Mouse (Mus musculus) neural tube, embryonic 13.5 days (tissue): ENCODE measurements around the gene Irf3. TPM values are rescaled to one million over a fixed set of nuclear protein-coding genes. Genes with fewer than 3 reads are reported as not detected.

ENCODE experiments used
- ATAC-seq: fragments of 200-750 bp; cut with Nextera tagmentation; 2 replicates; pipeline ENCODE4 v1.8.0; 2017; ENCODE audit warnings: low read depth, mild to moderate bottlenecking, moderate TSS enrichment, moderate library complexity
- H3K27ac ChIP-seq: fragments of 300-500 bp; sonication (generic); replicated peaks from 2 replicates; pipeline ENCODE4 v1.5.1; 2015; ENCODE audit warnings: moderate library complexity, mild to moderate bottlenecking, inconsistent platforms
- H3K27me3 ChIP-seq: fragments of 300-500 bp; sonication (generic); 2 replicates; pipeline ENCODE4 v1.6.1; 2015; ENCODE audit warnings: mild to moderate bottlenecking, inconsistent platforms
- H3K36me3 ChIP-seq: fragments of 300-500 bp; sonication (generic); 2 replicates; pipeline ENCODE4 v1.6.1; 2015; ENCODE audit warnings: mild to moderate bottlenecking, inconsistent platforms
- H3K4me1 ChIP-seq: fragments of 300-500 bp; sonication (generic); replicated peaks from 2 replicates; pipeline ENCODE4 v1.6.1; 2015; ENCODE audit warnings: inconsistent platforms
- H3K4me2 ChIP-seq: fragments of 300-500 bp; sonication (generic); 2 replicates; pipeline ENCODE4 v1.6.1; 2015; ENCODE audit warnings: inconsistent platforms, mild to moderate bottlenecking, moderate library complexity
- H3K4me3 ChIP-seq: fragments of 300-500 bp; sonication (generic); 2 replicates; pipeline ENCODE4 v1.5.1; 2015; ENCODE audit warnings: mild to moderate bottlenecking, inconsistent platforms
- H3K9ac ChIP-seq: fragments of 300-500 bp; sonication (generic); 2 replicates; pipeline ENCODE4 v1.6.1; 2015; ENCODE audit warnings: moderate library complexity, mild to moderate bottlenecking, inconsistent platforms
- H3K9me3 ChIP-seq: fragments of 300-500 bp; sonication (generic); 2 replicates; pipeline ENCODE4 v1.6.1; 2016; ENCODE audit warnings: inconsistent platforms
- WGBS: fragments of 180-500 bp; shearing (Covaris S2); methylation state at CpG from one replicate; pipeline ENCODE4 v1.1.7; 2015; 5-methylcytosine and 5-hydroxymethylcytosine counted together
- polyA plus RNA-seq: library from polyadenylated mRNA; unstranded; fragments of >200 nt; fragmentation: Nextera tagmentation; extraction: Ambion mirVana; gene quantifications from 2 replicates; pipeline ENCODE4 v1.2.1, GENCODE M21; 2015

The Irf3 gene
- polyA plus RNA-seq, 1 experiment from 2014 or later: 67.3 TPM

GRCm38 (mm10) chr7:44999753-45000152 is 2.3 kb downstream of the Irf3 start:
- no peak overlapping the region for H3K4me3 ChIP-seq
- H3K27ac ChIP-seq: no peak overlapping the region
- H3K4me1 ChIP-seq: peaks cover 36% of the 10 kb centered on the region
- WGBS: 81% methylated on average over 11 of the region's 11 CpGs
- H3K36me3 ChIP-seq: peaks cover 50% of the 10 kb centered on the region
- no peak overlapping the region for H3K9ac ChIP-seq
- peak overlapping the region; percentile 79 for H3K4me2 ChIP-seq
- H3K9me3 ChIP-seq: no peaks in the 10 kb centered on the region
- ATAC-seq: no peak
- H3K27me3 ChIP-seq: no peaks in the 10 kb centered on the region

GRCm38 (mm10) chr7:45000539-45001114 is 3.2 kb downstream of the Irf3 start:
- ATAC-seq: no peak
- 84% methylated on average over 21 of the region's 21 CpGs for WGBS

GRCm38 (mm10) chr7:45002440-45002839 is 5.0 kb downstream of the Irf3 start:
- no peaks in the 10 kb centered on the region for H3K27me3 ChIP-seq
- no peaks in the 10 kb centered on the region for H3K9me3 ChIP-seq
- H3K9ac ChIP-seq: no peak overlapping the region
- H3K4me1 ChIP-seq: peaks cover 23% of the 10 kb centered on the region
- no peak overlapping the region for H3K4me2 ChIP-seq
- no peak overlapping the region for H3K27ac ChIP-seq
- peaks cover 77% of the 10 kb centered on the region for H3K36me3 ChIP-seq
- no peak overlapping the region for H3K4me3 ChIP-seq
- ATAC-seq: no peak
- WGBS: 93% methylated on average over 7 of the region's 7 CpGs

More at GRCm38 (mm10) chr7:45000539-45001114, 3.2 kb downstream of the Irf3 start:
- Histone ChIP-seq H3K4me3 (no peak overlapping the region), H3K9ac (0 out of 2 replicates have a peak overlapping the region, but pooled peaks have one; percentile 12), H3K27ac (no peak overlapping the region), H3K36me3 (peaks cover 59% of the 10 kb centered on the region), H3K4me1 (peaks cover 36% of the 10 kb centered on the region), H3K9me3 (no peaks in the 10 kb centered on the region), H3K4me2 (no peak overlapping the region), H3K27me3 (no peaks in the 10 kb centered on the region)

- Histone ChIP-seq H3K36me3 (peaks cover 98% of the 10 kb centered on the region), H3K27me3 (no peaks in the 10 kb centered on the region), H3K27ac (no peak overlapping the region), H3K9me3 (no peaks in the 10 kb centered on the region), H3K4me3 (no peak overlapping the region), H3K4me2 (no peak overlapping the region), H3K9ac (0 out of 2 replicates have a peak overlapping the region, but pooled peaks have one; percentile 8), H3K4me1 (peaks cover 6% of the 10 kb centered on the region)
- no peak for ATAC-seq
- WGBS: 58% methylated on average over 3 of the region's 3 CpGs
Measured at GRCm38 (mm10) chr7:45004546-45004945, 7.1 kb downstream of the Irf3 start.

- Histone ChIP-seq H3K27ac (no peak overlapping the region), H3K36me3 (peaks cover 99% of the 10 kb centered on the region), H3K4me1 (no peaks in the 10 kb centered on the region; the same call in 1 of the 2 replicates), H3K9me3 (no peaks in the 10 kb centered on the region), H3K4me3 (no peak overlapping the region), H3K9ac (no peak overlapping the region), H3K27me3 (no peaks in the 10 kb centered on the region), H3K4me2 (no peak overlapping the region)
- no peak for ATAC-seq
- WGBS: 95% methylated on average over 6 of the region's 6 CpGs
Measured at GRCm38 (mm10) chr7:45005321-45005992, 8.0 kb downstream of the Irf3 start.

- H3K4me2 ChIP-seq: no peak overlapping the region
- H3K9ac ChIP-seq: no peak overlapping the region
- no peak for ATAC-seq
- 95% methylated on average over 12 of the region's 12 CpGs for WGBS
- H3K27ac ChIP-seq: no peak overlapping the region
- no peaks in the 10 kb centered on the region for H3K9me3 ChIP-seq
- H3K4me3 ChIP-seq: no peak overlapping the region
- no peaks in the 10 kb centered on the region for H3K4me1 ChIP-seq
- peaks cover 98% of the 10 kb centered on the region for H3K36me3 ChIP-seq
- no peaks in the 10 kb centered on the region for H3K27me3 ChIP-seq
Measured at GRCm38 (mm10) chr7:45006503-45006902, 9.1 kb downstream of the Irf3 start.

GRCm38 (mm10) chr7:45007141-45007540 is 9.7 kb downstream of the Irf3 start:
- no peak overlapping the region for H3K4me3 ChIP-seq
- H3K4me1 ChIP-seq: no peaks in the 10 kb centered on the region
- no peak overlapping the region for H3K4me2 ChIP-seq
- H3K27me3 ChIP-seq: no peaks in the 10 kb centered on the region
- no peak for ATAC-seq
- no peaks in the 10 kb centered on the region for H3K9me3 ChIP-seq
- 96% methylated on average over 29 of the region's 29 CpGs for WGBS
- H3K9ac ChIP-seq: no peak overlapping the region
- H3K36me3 ChIP-seq: peaks cover 98% of the 10 kb centered on the region
- no peak overlapping the region for H3K27ac ChIP-seq

GRCm38 (mm10) chr7:45007846-45008245 is 10.4 kb downstream of the Irf3 start:
- H3K4me1 ChIP-seq: peaks cover under 1% of the 10 kb centered on the region; the same call in 1 of the 2 replicates
- H3K4me3 ChIP-seq: no peak overlapping the region
- no peaks in the 10 kb centered on the region for H3K27me3 ChIP-seq
- no peaks in the 10 kb centered on the region for H3K9me3 ChIP-seq
- 95% methylated on average over 30 of the region's 30 CpGs for WGBS
- H3K4me2 ChIP-seq: no peak overlapping the region
- H3K9ac ChIP-seq: no peak overlapping the region
- peaks cover 98% of the 10 kb centered on the region for H3K36me3 ChIP-seq
- no peak overlapping the region for H3K27ac ChIP-seq
- no peak for ATAC-seq

GRCm38 (mm10) chr7:45008411-45008810 is 11.0 kb downstream of the Irf3 start:
- Histone ChIP-seq H3K4me3 (no peak overlapping the region), H3K9me3 (no peaks in the 10 kb centered on the region), H3K27me3 (no peaks in the 10 kb centered on the region), H3K4me2 (no peak overlapping the region), H3K27ac (no peak overlapping the region), H3K36me3 (peaks cover 98% of the 10 kb centered on the region), H3K4me1 (peaks cover 6% of the 10 kb centered on the region; the same call in 1 of the 2 replicates), H3K9ac (no peak overlapping the region)
- no peak for ATAC-seq
- 95% methylated on average over 19 of the region's 19 CpGs for WGBS

- Histone ChIP-seq H3K4me3 (no peak overlapping the region), H3K36me3 (peaks cover 65% of the 10 kb centered on the region)
- WGBS: 98% methylated on average over 6 of the region's 6 CpGs
Measured at GRCm38 (mm10) chr7:45012011-45012410, 14.6 kb downstream of the Irf3 start.

GRCm38 (mm10) chr7:45012824-45013223 is 15.4 kb downstream of the Irf3 start:
- Histone ChIP-seq H3K9ac (no peak overlapping the region), H3K36me3 (peaks cover 57% of the 10 kb centered on the region), H3K4me3 (no peak overlapping the region), H3K27ac (no peak overlapping the region), H3K4me2 (no peak overlapping the region), H3K9me3 (no peaks in the 10 kb centered on the region), H3K4me1 (peaks cover 39% of the 10 kb centered on the region), H3K27me3 (no peaks in the 10 kb centered on the region)
- WGBS: 91% methylated on average over 4 of the region's 4 CpGs
- ATAC-seq: no peak

More at GRCm38 (mm10) chr7:45012011-45012410, 14.6 kb downstream of the Irf3 start:
- Histone ChIP-seq H3K4me1 (peaks cover 31% of the 10 kb centered on the region), H3K9me3 (no peaks in the 10 kb centered on the region), H3K4me2 (no peak overlapping the region), H3K9ac (no peak overlapping the region), H3K27me3 (no peaks in the 10 kb centered on the region), H3K27ac (no peak overlapping the region)
- no peak for ATAC-seq

- no peak for ATAC-seq
- Histone ChIP-seq H3K36me3 (peaks cover 50% of the 10 kb centered on the region), H3K27ac (no peak overlapping the region), H3K27me3 (no peaks in the 10 kb centered on the region), H3K9ac (no peak overlapping the region), H3K4me1 (peaks cover 45% of the 10 kb centered on the region), H3K4me2 (no peak overlapping the region), H3K4me3 (no peak overlapping the region), H3K9me3 (no peaks in the 10 kb centered on the region)
- WGBS: 94% methylated on average over 16 of the region's 16 CpGs
Measured at GRCm38 (mm10) chr7:45013366-45014095, 16.1 kb downstream of the Irf3 start.
